Mouse (Mus musculus): Measurements from ENCODE around the gene Kpna7. TPM values are rescaled to one million over a fixed set of nuclear protein-coding genes. Genes with fewer than 3 reads are reported as not detected.
A peak's percentile ranks its signal among the peaks of the same experiment; 100 is the strongest.

Gene Kpna7
- polyA plus RNA-seq, 1 experiment from 2014 or later: not detected

GRCm38 (mm10) chr5:145081866-145082613 lies 1.8 kb downstream of the Kpna7 start:
- Histone ChIP-seq H3K4me1 (ENCODE audit: insufficient read depth) (no peaks in the 10 kb centered on the region), H3K36me3 (ENCODE audit: insufficient read depth) (no peaks in the 10 kb centered on the region), H3K4me2 (no peak overlapping the region), H3K27ac (ENCODE audit: low read depth) (no peak overlapping the region), H3K9me3 (ENCODE audit: low read depth, low read length) (no peaks in the 10 kb centered on the region), H3K27me3 (ENCODE audit: insufficient read depth, low read length) (no peaks in the 10 kb centered on the region), H3K9ac (no peak overlapping the region), H3K4me3 (ENCODE audit: low read depth, low read length) (no peak overlapping the region)
- no peak for TF ChIP-seq CTCF (IDR thresholded peaks at IDR 0.05; ENCODE audit: low read depth)
- DNase-seq (no peak), ATAC-seq (ENCODE audit: insufficient read depth) (no peak)
- WGBS: 68% methylated on average over 10 of the region's 10 CpGs

- WGBS: 53% methylated on average over 3 of the region's 3 CpGs
- Histone ChIP-seq H3K27me3 (ENCODE audit: insufficient read depth, low read length) (no peaks in the 10 kb centered on the region), H3K27ac (ENCODE audit: low read depth) (no peak overlapping the region), H3K9ac (no peak overlapping the region), H3K9me3 (ENCODE audit: low read depth, low read length) (no peaks in the 10 kb centered on the region), H3K4me1 (ENCODE audit: insufficient read depth) (no peaks in the 10 kb centered on the region), H3K36me3 (ENCODE audit: insufficient read depth) (no peaks in the 10 kb centered on the region), H3K4me3 (ENCODE audit: low read depth, low read length) (no peak overlapping the region), H3K4me2 (no peak overlapping the region)
- no peak for DNase-seq
- TF ChIP-seq CTCF (IDR thresholded peaks at IDR 0.05; ENCODE audit: low read depth): no peak
- no peak for ATAC-seq (ENCODE audit: insufficient read depth)
Measured at GRCm38 (mm10) chr5:145075081-145075480, 8.7 kb downstream of the Kpna7 start.

GRCm38 (mm10) chr5:145071342-145071741 lies 12.5 kb downstream of the Kpna7 start:
- peak; percentile 51 for DNase-seq

GRCm38 (mm10) chr5:145069707-145070106 lies 14.1 kb downstream of the Kpna7 start:
- no peaks in the 10 kb centered on the region for H3K27me3 ChIP-seq (ENCODE audit: insufficient read depth, low read length)
- H3K4me3 ChIP-seq (ENCODE audit: low read depth, low read length): no peak overlapping the region
- no peaks in the 10 kb centered on the region for H3K4me1 ChIP-seq (ENCODE audit: insufficient read depth)
- H3K4me2 ChIP-seq: no peak overlapping the region
- TF ChIP-seq CTCF (IDR thresholded peaks at IDR 0.05; ENCODE audit: low read depth): peak; percentile 88
- 0% methylated on average over 5 of the region's 5 CpGs for WGBS
- ATAC-seq (ENCODE audit: insufficient read depth) (peak; percentile 62; the same call in 1 of the 2 replicates), DNase-seq (peak; percentile 93)
- H3K9me3 ChIP-seq (ENCODE audit: low read depth, low read length): no peaks in the 10 kb centered on the region
- no peak overlapping the region for H3K9ac ChIP-seq
- H3K27ac ChIP-seq (ENCODE audit: low read depth): no peak overlapping the region
- H3K36me3 ChIP-seq (ENCODE audit: insufficient read depth): no peaks in the 10 kb centered on the region

More at GRCm38 (mm10) chr5:145071342-145071741, 12.5 kb downstream of the Kpna7 start:
- TF ChIP-seq CTCF (IDR thresholded peaks at IDR 0.05; ENCODE audit: low read depth): peak; percentile 56
- no peak overlapping the region for H3K4me3 ChIP-seq (ENCODE audit: low read depth, low read length)
- no peaks in the 10 kb centered on the region for H3K4me1 ChIP-seq (ENCODE audit: insufficient read depth)
- no peaks in the 10 kb centered on the region for H3K9me3 ChIP-seq (ENCODE audit: low read depth, low read length)
- WGBS: 47% methylated on average over 6 of the region's 6 CpGs
- H3K27me3 ChIP-seq (ENCODE audit: insufficient read depth, low read length): no peaks in the 10 kb centered on the region
- H3K27ac ChIP-seq (ENCODE audit: low read depth): no peak overlapping the region
- no peaks in the 10 kb centered on the region for H3K36me3 ChIP-seq (ENCODE audit: insufficient read depth)
- H3K9ac ChIP-seq: no peak overlapping the region
- H3K4me2 ChIP-seq: no peak overlapping the region
- no peak for ATAC-seq (ENCODE audit: insufficient read depth)

- Histone ChIP-seq H3K27me3 (ENCODE audit: insufficient read depth, low read length) (no peaks in the 10 kb centered on the region), H3K4me3 (ENCODE audit: low read depth, low read length) (no peak overlapping the region), H3K4me2 (no peak overlapping the region), H3K4me1 (ENCODE audit: insufficient read depth) (no peaks in the 10 kb centered on the region), H3K9ac (no peak overlapping the region), H3K36me3 (ENCODE audit: insufficient read depth) (no peaks in the 10 kb centered on the region), H3K9me3 (ENCODE audit: low read depth, low read length) (no peaks in the 10 kb centered on the region), H3K27ac (ENCODE audit: low read depth) (no peak overlapping the region)
- no peak for TF ChIP-seq CTCF (IDR thresholded peaks at IDR 0.05; ENCODE audit: low read depth)
- 43% methylated on average over 3 of the region's 3 CpGs for WGBS
- ATAC-seq (ENCODE audit: insufficient read depth) (no peak), DNase-seq (no peak)
Measured at GRCm38 (mm10) chr5:145068863-145069262, 15.0 kb downstream of the Kpna7 start.

GRCm38 (mm10) chr5:145064765-145065340 lies 19.0 kb downstream of the Kpna7 start:
- Histone ChIP-seq H3K27me3 (ENCODE audit: insufficient read depth, low read length) (no peaks in the 10 kb centered on the region), H3K9ac (no peak overlapping the region), H3K4me1 (ENCODE audit: insufficient read depth) (no peaks in the 10 kb centered on the region), H3K9me3 (ENCODE audit: low read depth, low read length) (no peaks in the 10 kb centered on the region), H3K27ac (ENCODE audit: low read depth) (no peak overlapping the region), H3K4me3 (ENCODE audit: low read depth, low read length) (no peak overlapping the region), H3K4me2 (no peak overlapping the region), H3K36me3 (ENCODE audit: insufficient read depth) (no peaks in the 10 kb centered on the region)
- ATAC-seq (ENCODE audit: insufficient read depth) (no peak), DNase-seq (no peak)
- no peak for TF ChIP-seq CTCF (IDR thresholded peaks at IDR 0.05; ENCODE audit: low read depth)
- WGBS: 77% methylated on average over 1 of the region's 1 CpGs

GRCm38 (mm10) chr5:145059524-145059923 lies 24.3 kb downstream of the Kpna7 start:
- no peak for TF ChIP-seq CTCF (IDR thresholded peaks at IDR 0.05; ENCODE audit: low read depth)
- 63% methylated on average over 2 of the region's 2 CpGs for WGBS
- Histone ChIP-seq H3K36me3 (ENCODE audit: insufficient read depth) (no peaks in the 10 kb centered on the region), H3K4me2 (no peak overlapping the region), H3K4me3 (ENCODE audit: low read depth, low read length) (no peak overlapping the region), H3K9me3 (ENCODE audit: low read depth, low read length) (no peaks in the 10 kb centered on the region), H3K9ac (no peak overlapping the region), H3K27ac (ENCODE audit: low read depth) (no peak overlapping the region), H3K27me3 (ENCODE audit: insufficient read depth, low read length) (no peaks in the 10 kb centered on the region), H3K4me1 (ENCODE audit: insufficient read depth) (no peaks in the 10 kb centered on the region)
- peak; percentile 69; the same call in 1 of the 2 replicates for ATAC-seq (ENCODE audit: insufficient read depth)
- peak; percentile 27 for DNase-seq
